Mouse (Mus musculus): ENCODE data around the gene Mcpt2. TPM values are rescaled to one million over a fixed set of nuclear protein-coding genes. Genes with fewer than 3 reads are reported as not detected.
"Not testable (repeated sequence)": the region's sequence is repeated elsewhere in the genome, so short reads cannot be mapped to it uniquely, and the experiment has no call there.

Gene Mcpt2
- not detected for total RNA-seq (2021)
- long read RNA-seq: 0 reads

DNA sequence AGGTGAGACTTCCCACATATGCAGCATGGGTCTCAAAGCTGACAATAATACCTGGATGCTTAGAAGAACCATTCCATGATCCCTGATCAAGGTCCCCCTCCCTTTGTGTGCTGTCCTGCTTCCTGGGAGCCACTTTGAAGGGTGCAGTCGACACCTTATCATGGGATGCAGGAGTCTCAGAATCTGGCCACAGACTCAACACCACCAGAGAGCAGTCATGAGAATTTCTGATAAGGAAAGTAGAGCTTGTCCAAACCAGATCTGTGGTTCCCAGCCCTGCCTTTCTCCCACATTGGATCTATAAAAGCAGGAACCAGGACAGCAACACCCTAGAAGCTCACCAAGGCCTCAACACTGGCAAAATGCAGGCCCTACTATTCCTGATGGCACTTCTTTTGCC is at the start of gene Mcpt2:
Mcpt2 (plus strand) TSS at position 250 of the 400 bp plus-strand sequence.
- DNase-seq (ENCODE audit: low spot score in 2 of 2): not testable (repeated sequence)

DNA sequence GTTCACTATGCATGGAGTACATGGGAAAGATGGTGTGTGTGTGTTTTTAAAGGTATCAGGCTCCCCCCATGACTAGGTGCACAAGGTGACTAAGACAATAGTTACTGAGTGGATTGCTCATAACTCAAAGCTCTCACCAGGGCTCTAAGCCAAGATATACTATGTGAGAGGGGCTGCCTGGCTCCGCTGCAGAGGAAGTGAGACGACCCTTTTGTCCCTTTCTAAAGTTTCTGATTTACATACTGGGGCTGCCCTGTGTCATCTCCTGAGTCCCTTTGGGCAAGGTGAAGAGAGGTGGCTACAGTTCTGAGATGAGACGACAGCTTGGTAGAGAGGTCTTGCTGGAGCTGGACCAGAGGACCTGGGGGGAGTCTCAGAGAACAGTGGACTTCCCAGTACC is 28.7 kb upstream of the Mcpt2 start:
- no peak for DNase-seq (ENCODE audit: low spot score in 2 of 2)

DNA sequence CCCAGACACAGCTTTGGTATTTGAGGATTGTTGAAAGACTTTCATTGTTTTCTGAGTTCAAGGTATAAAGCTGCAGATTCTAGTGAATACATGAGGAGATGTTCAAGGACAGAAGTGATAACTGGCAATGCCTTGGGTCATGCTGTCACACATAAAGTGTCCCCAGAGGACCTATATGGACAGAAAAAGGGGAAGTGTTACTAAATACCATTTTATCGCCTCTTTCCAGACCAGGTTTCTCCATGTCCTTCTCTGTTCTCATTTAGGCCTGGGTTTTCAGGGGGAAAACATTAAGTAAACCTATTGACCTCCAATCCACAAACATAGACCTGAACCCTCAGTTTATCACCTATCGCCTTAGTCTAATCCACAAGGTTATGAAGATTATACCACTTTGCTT is 27.9 kb upstream of the Mcpt2 start:
- no peak for DNase-seq (ENCODE audit: low spot score in 2 of 2)

DNA sequence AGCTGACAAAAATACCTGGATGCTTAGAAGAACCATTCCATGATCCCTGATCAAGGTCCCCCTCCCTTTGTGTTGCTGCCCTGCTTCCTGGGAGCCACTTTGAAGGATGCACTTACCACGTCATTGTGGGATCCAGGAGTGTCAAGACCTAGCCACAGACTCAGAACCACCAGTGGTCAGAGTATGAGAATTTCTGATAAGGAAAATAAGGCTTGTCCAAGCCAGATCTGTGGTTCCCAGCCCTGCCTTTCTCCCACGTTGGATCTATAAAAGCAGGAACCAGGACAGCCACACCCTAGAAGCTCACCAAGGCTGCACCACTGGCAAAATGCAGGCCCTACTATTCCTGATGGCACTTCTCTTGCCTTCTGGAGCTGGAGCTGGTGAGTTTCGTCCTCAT is 24.2 kb upstream of the Mcpt2 start, which contains the start of gene Mcpt1:
Mcpt1 (plus strand) TSS at position 301 of the 400 bp plus-strand sequence.
- DNase-seq (ENCODE audit: low spot score in 2 of 2): not testable (repeated sequence)

DNA sequence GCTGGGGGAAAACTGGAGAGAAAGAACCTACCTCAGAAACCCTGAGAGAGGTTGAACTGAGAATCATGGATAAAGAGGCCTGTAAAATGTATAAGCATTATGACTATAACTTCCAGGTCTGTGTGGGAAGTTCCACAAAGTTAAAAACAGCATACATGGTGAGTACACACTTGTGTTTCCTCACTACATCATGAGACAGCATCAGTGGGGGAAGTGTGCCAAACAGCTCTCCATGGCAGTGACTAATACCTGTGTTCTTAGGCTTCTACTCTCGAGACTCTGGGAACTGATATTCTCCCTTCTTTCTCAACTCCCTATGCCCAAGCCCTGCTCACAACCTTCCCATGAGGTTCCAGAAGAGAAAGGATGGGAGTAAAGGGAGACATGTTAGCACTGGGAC is 22.4 kb upstream of the Mcpt2 start:
- no peak for DNase-seq (ENCODE audit: low spot score in 2 of 2)

DNA sequence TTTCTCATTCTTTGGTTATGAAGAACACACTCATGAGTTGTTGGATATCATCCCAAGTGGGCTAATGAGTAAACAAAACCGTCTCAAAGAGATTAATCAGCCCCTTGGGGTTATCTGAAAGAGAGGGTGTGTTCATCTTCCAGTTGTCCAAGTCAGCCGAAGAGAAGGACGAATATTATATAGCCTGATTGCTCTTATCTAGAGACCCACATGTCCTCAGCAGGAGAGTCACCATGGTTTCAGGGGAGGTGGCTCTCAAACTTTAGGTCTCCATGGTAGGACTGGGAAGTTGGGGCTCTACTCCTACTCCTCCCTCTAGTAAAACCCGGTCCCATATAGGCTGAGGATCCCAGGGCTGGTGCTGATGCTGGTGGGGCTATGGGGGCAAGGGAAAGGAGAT is 20.5 kb upstream of the Mcpt2 start:
- not testable (repeated sequence) for DNase-seq (ENCODE audit: low spot score in 2 of 2)

DNA sequence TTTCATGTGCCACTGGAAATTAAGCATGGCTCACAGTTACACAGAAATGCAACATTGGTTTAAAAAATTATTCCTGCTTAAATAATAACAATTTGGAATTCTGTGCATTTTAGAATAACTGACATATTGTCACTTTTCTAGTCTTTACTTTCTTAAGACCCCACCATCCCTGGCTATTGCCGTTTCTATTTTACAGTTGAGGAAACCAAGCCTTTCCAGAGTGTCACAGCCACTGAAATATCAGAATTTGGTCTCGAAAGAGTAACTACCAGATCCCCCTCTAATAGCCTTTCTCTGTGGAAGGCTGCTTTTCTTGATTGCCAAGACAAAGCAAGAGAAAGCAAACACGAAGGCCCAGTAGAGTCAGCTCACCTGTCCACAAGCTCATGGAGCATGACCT is 11.4 kb upstream of the Mcpt2 start, which contains the start of gene Mcpt9:
Mcpt9 (minus strand) TSS at position 101 of the 400 bp plus-strand sequence.
- DNase-seq (ENCODE audit: low spot score in 2 of 2): not testable (repeated sequence)

DNA sequence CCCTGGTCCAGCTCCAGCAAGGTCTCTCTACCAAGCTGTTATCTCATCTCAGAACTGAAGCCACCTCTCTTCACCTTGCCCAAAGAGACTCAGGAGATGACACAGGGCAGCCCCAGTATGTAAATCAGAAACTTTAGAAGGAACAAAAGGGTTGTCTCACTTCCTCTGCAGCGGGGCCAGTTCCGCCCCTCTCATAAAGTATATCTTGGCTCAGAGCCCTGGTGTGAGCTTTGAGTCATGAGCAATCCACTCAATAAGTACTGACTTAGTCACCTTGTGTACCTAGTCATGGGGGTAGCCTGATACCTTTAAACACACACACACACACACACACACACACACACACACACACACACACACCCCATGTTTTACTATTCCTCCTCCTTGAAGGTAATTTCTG is 7.4 kb upstream of the Mcpt2 start:
- no peak for DNase-seq (ENCODE audit: low spot score in 2 of 2)

DNA sequence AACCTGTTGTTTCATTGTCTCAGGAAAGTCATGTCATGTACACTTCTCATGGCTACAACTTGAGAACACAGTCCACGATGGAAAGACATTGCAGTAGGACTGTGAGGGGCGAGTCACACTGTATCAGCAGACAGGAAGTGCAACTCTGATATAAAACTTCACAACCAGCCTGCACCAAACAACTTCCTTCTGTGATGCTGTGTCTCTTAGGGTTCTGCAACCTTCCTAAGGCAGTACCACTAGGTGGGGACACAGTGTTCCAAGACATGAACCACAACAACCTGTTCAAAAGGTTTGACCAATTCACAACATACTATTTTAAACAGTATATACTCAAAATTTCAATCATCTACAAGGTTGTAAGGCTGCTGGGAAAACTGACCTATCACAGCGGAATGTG is 13.6 kb downstream of the Mcpt2 start:
- no peak for DNase-seq (ENCODE audit: low spot score in 2 of 2)

DNA sequence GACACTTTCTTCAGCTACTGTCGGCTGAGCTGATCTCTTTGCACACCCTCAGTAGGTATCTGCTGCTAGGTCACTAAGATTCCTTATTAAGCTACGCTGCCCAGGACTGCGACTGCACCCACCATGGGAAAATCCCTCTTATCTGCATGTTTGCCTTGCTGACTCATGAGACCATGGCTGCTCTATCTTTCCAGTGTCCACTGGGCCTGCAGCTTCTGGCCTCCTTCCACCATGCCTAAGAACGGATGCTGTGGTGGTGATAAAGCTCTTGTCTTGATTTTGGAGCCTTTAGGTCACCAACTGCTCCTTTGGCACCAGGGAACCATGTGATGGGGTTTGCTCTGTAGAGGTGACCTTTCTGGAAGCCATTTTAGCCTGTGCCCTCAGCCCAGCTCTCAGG is 15.9 kb downstream of the Mcpt2 start:
- no peak for DNase-seq (ENCODE audit: low spot score in 2 of 2)

DNA sequence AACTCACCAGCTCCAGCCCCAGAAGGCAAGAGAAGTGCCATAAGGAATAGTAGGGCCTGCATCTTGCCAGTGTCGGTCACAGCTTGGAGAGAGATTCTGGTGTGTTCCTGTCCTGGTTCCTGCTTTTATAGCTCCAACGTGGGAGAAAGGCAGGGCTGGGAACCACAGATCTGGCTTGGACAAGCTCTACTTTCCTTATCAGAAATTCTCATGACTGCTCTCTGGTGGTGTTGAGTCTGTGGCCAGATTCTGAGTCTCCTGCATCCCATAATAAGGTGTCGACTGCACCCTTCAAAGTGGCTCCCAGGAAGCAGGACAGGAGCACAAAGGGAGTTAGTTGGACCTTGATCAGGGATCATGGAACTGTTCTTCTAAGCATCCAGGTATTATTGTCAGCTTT is 20.4 kb downstream of the Mcpt2 start, which contains the start of gene Mcpt4:
Mcpt4 (minus strand) TSS at position 101 of the 400 bp plus-strand sequence.
- not testable (repeated sequence) for DNase-seq (ENCODE audit: low spot score in 2 of 2)

DNA sequence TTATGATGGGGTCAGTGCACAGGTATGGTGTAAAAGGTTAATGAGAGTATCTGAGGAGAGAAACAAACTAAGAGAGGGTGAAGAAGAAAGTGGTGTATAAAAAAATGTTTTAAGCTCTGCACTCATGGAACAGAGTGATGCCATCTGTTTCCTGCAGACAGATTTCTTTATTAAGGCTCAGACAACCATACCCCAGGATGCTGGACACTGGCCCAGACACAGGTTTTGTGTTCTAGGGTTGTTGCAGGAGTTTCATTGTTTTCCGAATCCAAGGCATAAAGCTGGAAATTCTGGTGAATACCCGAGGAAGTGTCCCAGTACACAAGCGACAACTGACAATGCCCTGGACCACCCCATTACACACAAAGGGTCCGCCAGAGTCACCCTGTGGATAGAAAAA is 40.2 kb downstream of the Mcpt2 start:
- peak in 1 of 2 experiments; percentile 10 for DNase-seq (ENCODE audit: low spot score in 2 of 2)

DNA sequence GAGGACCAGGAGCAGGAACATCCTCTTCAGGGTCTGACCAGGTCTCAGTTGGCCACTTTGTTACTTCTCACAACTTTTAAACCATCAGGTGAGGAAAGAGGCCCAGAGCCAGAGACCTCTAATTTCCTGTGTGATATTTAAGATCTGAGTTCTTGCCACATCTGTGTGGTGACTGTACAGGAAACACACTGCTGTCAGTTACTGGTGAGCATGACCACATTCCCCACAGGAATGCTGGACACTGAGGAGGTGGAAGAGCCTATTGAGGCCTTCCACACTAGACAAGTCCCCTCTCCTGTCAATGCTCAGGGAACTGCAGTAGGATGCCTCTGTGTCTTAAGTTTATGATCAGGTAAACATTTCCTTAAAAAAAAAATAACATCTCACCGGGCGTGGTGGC is 43.3 kb downstream of the Mcpt2 start, which contains the start of gene Mcpt8:
Mcpt8 (minus strand) TSS at position 107 of the 400 bp plus-strand sequence.
- DNase-seq (ENCODE audit: low spot score in 2 of 2): no peak

DNA sequence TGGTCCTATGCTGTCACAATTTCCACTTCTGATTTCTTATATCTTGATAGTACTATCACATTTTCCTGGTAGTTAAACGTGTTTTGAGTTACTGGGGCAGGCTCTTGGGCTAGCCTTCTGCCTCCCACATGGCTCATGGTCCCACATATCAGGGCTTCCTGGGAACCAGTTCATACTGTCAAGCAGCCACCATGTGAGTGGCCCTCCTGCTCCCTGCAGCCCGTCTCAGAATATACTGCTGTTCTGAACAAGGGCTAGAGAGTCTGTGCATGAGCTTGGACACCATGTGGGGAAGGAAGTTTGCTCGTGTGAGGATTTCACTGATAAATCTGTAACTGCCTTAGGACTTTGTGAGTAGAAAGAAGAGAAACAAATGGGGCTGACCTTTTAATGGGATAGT is 44.9 kb downstream of the Mcpt2 start:
- no peak for DNase-seq (ENCODE audit: low spot score in 2 of 2)

DNA sequence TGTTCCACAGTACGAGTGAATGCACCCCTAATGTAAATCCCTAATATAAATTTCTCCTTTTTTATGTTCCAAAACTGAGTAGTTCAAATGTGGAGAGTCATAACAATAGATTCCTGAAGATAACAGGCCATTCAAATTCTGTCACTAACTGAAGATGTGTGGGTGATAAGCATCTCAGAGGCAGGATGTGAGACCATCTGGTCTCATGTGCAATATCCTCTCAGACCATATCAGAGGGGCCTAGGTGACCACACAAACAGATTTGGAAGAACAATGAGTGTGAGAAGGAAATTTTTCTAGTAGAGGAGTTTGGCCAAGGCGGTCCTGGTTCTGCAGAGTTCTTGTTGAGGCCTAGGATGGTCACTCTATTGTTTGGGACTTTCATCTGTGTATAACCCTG is 51.5 kb downstream of the Mcpt2 start:
- no peak for DNase-seq (ENCODE audit: low spot score in 2 of 2)

Small RNAs within 50 kb of the gene (microRNA-seq; reads per million reads assigned to microRNA genes)
- 0 reads per million in 2 experiments for gene Mir6949

Other genes with a start within 250 kb of the Mcpt2 start
- 1 to 10 TPM; 1.4 to 2.3 TPM for gene Nfatc4, start 218.9 kb upstream of the Mcpt2 start, total RNA-seq (2021)
- gene Nynrin, start 188.0 kb upstream of the Mcpt2 start, total RNA-seq (2021): 1 to 10 TPM; 7.0 to 8.0 TPM
- under 1 TPM; 0.15 to 0.64 TPM for gene Cbln3, start 157.6 kb upstream of the Mcpt2 start, total RNA-seq (2021)
- 10 to 100 TPM; 11.4 to 12.2 TPM for gene Khnyn, start 157.1 kb upstream of the Mcpt2 start, total RNA-seq (2021)
- 10 to 100 TPM; 71.8 to 74.1 TPM for gene Sdr39u1, start 141.7 kb upstream of the Mcpt2 start, total RNA-seq (2021)
- gene Cma1, start 97.4 kb upstream of the Mcpt2 start, total RNA-seq (2021): not detected
- gene Cma2, start 91.1 kb upstream of the Mcpt2 start, total RNA-seq (2021): not detected
- gene Mcpt1, start 24.1 kb upstream of the Mcpt2 start, total RNA-seq (2021): not detected
- gene Mcpt9, start 11.5 kb upstream of the Mcpt2 start, total RNA-seq (2021): not detected
- under 1 TPM in 1 of 2 experiments, not detected in 1; 0.30 TPM for gene Mcpt4, start 20.3 kb downstream of the Mcpt2 start, total RNA-seq (2021)
- gene Mcpt8, start 43.2 kb downstream of the Mcpt2 start, total RNA-seq (2021): not detected
- not detected for gene Ctsg, start 60.5 kb downstream of the Mcpt2 start, total RNA-seq (2021)
- gene Gzme, start 78.6 kb downstream of the Mcpt2 start, total RNA-seq (2021): not detected
- not detected for gene Gzmd, start 90.6 kb downstream of the Mcpt2 start, total RNA-seq (2021)
- gene Gzmg, start 117.5 kb downstream of the Mcpt2 start, total RNA-seq (2021): not detected
- not detected for gene Gzmn, start 132.6 kb downstream of the Mcpt2 start, total RNA-seq (2021)
- not detected for gene Gzmf, start 169.4 kb downstream of the Mcpt2 start, total RNA-seq (2021)
- not detected for gene Gzmc, start 192.6 kb downstream of the Mcpt2 start, total RNA-seq (2021)
- not detected for gene Gzmb, start 220.2 kb downstream of the Mcpt2 start, total RNA-seq (2021)